Mouse (Mus musculus) stomach, postnatal 0 days (tissue): ENCODE data around the gene Defb26.

Source experiments
- CTCF ChIP-seq: IDR thresholded peaks from 2 replicates; pipeline ENCODE4 v1.5.1; 2016; ENCODE audit warnings: antibody characterized with exemption, low read depth, mild to moderate bottlenecking, moderate library complexity
- EP300 ChIP-seq: optimal IDR thresholded peaks from 2 replicates; pipeline ENCODE3; 2016; ENCODE audit warnings: antibody characterized with exemption

- TF ChIP-seq CTCF (peak; percentile 79), EP300 (no peak)
Measured at GRCm38 (mm10) chr2:152544691-152545090, 33.2 kb upstream of the Defb26 start.
